Mouse (Mus musculus) naive thymus-derived CD4-positive, alpha-beta T cell, adult 5 months (primary cell): ENCODE data around the gene Letm1. TPM values are rescaled to one million over a fixed set of nuclear protein-coding genes. Genes with fewer than 3 reads are reported as not detected.

ENCODE experiments used
- polyA plus RNA-seq: library from polyadenylated mRNA; unstranded; fragments of 100-300 nt; shearing (Covaris generic); gene quantifications from one replicate; pipeline ENCODE4 v1.2.1, GENCODE M21; 2017

Gene Letm1
- 101 TPM for polyA plus RNA-seq

GRCm38 (mm10) chr5:33782345-33782998 is at the start of gene Letm1:
Letm1 (minus strand) TSS chr5:33782817.

GRCm38 (mm10) chr5:33819876-33820732 is 37.5 kb upstream of the Letm1 start, which contains the start of gene Nsd2:
Nsd2 (plus strand) TSS chr5:33820725.

GRCm38 (mm10) chr5:33721541-33722265 is 60.9 kb downstream of the Letm1 start, which contains the start of gene Fgfr3:
Fgfr3 (plus strand) TSS chr5:33721674.

Other genes starting within 250 kb of the Letm1 start
- gene Fam53a, start 153.2 kb downstream of the Letm1 start, polyA plus RNA-seq = 66.8 TPM
- gene Gm9903, start 152.9 kb downstream of the Letm1 start, polyA plus RNA-seq = 0.60 TPM
- gene Slbp, start 130.2 kb downstream of the Letm1 start, polyA plus RNA-seq = 202 TPM
- gene Tacc3, start 124.7 kb downstream of the Letm1 start, polyA plus RNA-seq = 9.6 TPM
- gene Tmem129, start 124.4 kb downstream of the Letm1 start, polyA plus RNA-seq = 14.0 TPM
- 0.52 TPM for gene Fgfr3, start 61.1 kb downstream of the Letm1 start, polyA plus RNA-seq
- gene Nsd2, start 37.9 kb upstream of the Letm1 start, polyA plus RNA-seq = 16.5 TPM
- gene Nelfa, start 153.6 kb upstream of the Letm1 start, polyA plus RNA-seq = 41.2 TPM
- gene Gm1673, start 200.6 kb upstream of the Letm1 start, polyA plus RNA-seq = not detected
- gene Nat8l, start 213.2 kb upstream of the Letm1 start, polyA plus RNA-seq = not detected